Mouse (Mus musculus) CH12.LX (cell line): Measurements from ENCODE around the gene C1qtnf7. TPM values are rescaled to one million over a fixed set of nuclear protein-coding genes. Genes with fewer than 3 reads are reported as not detected.

Experiments used
- DNase-seq: peaks from one replicate; pipeline ENCODE4 v3.0.0-alpha.2; 2013; ENCODE audit errors: extremely low read depth
- H3K27ac ChIP-seq: 2 replicates; pipeline ENCODE4 v1.5.1; 2012; ENCODE audit warnings: low read depth, mild to moderate bottlenecking, control low read depth, moderate library complexity; ENCODE audit not compliant: insufficient read depth
- H3K27me3 ChIP-seq: replicated peaks from 2 replicates; pipeline ENCODE3; 2012; ENCODE audit warnings: inconsistent platforms
- H3K36me3 ChIP-seq, 2 experiments: replicated peaks in 1 of 2; 2 replicates each; pipeline versions ENCODE3 to v1.6.1; 2012; ENCODE audit warnings: inconsistent platforms in 1 of 2, low read length in 1 of 2, mild to moderate bottlenecking in 1 of 2, mixed read lengths in 1 of 2, moderate library complexity in 1 of 2; ENCODE audit not compliant: control insufficient read depth in 1 of 2, insufficient read depth in 1 of 2
- H3K4me1 ChIP-seq, 2 experiments: 2 replicates each; pipeline ENCODE4 v1.6.1; 2012; ENCODE audit warnings: inconsistent platforms in 1 of 2, moderate library complexity in 1 of 2; ENCODE audit not compliant: insufficient read depth in 2 of 2, control insufficient read depth in 1 of 2
- H3K4me2 ChIP-seq: 2 replicates; pipeline ENCODE4 v1.6.1; 2012; ENCODE audit warnings: low read depth, mild to moderate bottlenecking, control low read depth; ENCODE audit not compliant: poor library complexity, insufficient read depth, severe bottlenecking
- H3K4me3 ChIP-seq, 3 experiments: fragments of 150-350 bp in 1 of 3; sonication (generic) in 1 of 3; replicated peaks in 1 of 3; 2 replicates each; pipeline versions ENCODE3 to v1.5.1; 2011 to 2012; ENCODE audit warnings: low read depth in 2 of 3, low read length in 2 of 3, mild to moderate bottlenecking in 2 of 3, moderate library complexity in 2 of 3, control low read depth in 1 of 3, improper control_type of control experiment in 1 of 3, inconsistent platforms in 1 of 3, mixed read lengths in 1 of 3; ENCODE audit not compliant: poor library complexity in 1 of 3
- H3K79me2 ChIP-seq: replicated peaks from 2 replicates; pipeline ENCODE4 v1.6.1; 2012; ENCODE audit warnings: mild to moderate bottlenecking, moderate library complexity; ENCODE audit not compliant: control insufficient read depth, poor library complexity, insufficient read depth, severe bottlenecking; ENCODE audit errors: extremely low read depth
- H3K9ac ChIP-seq: 2 replicates; pipeline ENCODE4 v1.6.1; 2012; ENCODE audit warnings: low read depth, mild to moderate bottlenecking, control low read depth, moderate library complexity; ENCODE audit not compliant: insufficient read depth
- H3K9me3 ChIP-seq: replicated peaks from 2 replicates; pipeline ENCODE3; 2012; ENCODE audit warnings: low read length, inconsistent platforms, mixed read lengths
- CHD1 ChIP-seq: IDR thresholded peaks from 2 replicates; pipeline ENCODE4 v1.6.1; 2012; ENCODE audit warnings: low read depth, low read length, improper control_type of control experiment, inconsistent platforms
- CTCF ChIP-seq, 2 experiments: IDR thresholded peaks in 1 of 2; conservative IDR thresholded peaks in 1 of 2; 2 replicates each; pipeline ENCODE4 v1.5.1; 2011 to 2012; ENCODE audit warnings: low read depth in 2 of 2, low read length in 2 of 2, improper control_type of control experiment in 1 of 2, inconsistent platforms in 1 of 2, mild to moderate bottlenecking in 1 of 2, moderate library complexity in 1 of 2
- E2F4 ChIP-seq: IDR thresholded peaks from 2 replicates; pipeline ENCODE4 v1.6.1; 2011; ENCODE audit warnings: low read depth, low read length, improper control_type of control experiment; ENCODE audit not compliant: insufficient replicate concordance
- ELF1 ChIP-seq: IDR thresholded peaks from 2 replicates; pipeline ENCODE4 v1.6.1; 2014; ENCODE audit warnings: low read depth, mild to moderate bottlenecking, inconsistent platforms, low read length, improper control_type of control experiment
- HCFC1 ChIP-seq: IDR thresholded peaks from 2 replicates; pipeline ENCODE4 v1.6.1; 2012; ENCODE audit warnings: low read depth, mild to moderate bottlenecking, inconsistent platforms, low read length, improper control_type of control experiment
- IRF4 ChIP-seq: IDR thresholded peaks from 2 replicates; pipeline ENCODE4 v1.6.1; 2014; ENCODE audit warnings: low read depth, mild to moderate bottlenecking, inconsistent platforms, low read length, improper control_type of control experiment
- JUN ChIP-seq: IDR thresholded peaks from 2 replicates; pipeline ENCODE4 v1.6.1; 2011; ENCODE audit warnings: low read depth, mild to moderate bottlenecking, low read length, improper control_type of control experiment, moderate library complexity; ENCODE audit not compliant: insufficient read depth
- MAFK ChIP-seq: IDR thresholded peaks from 2 replicates; pipeline ENCODE4 v1.6.1; 2011; ENCODE audit warnings: low read length, improper control_type of control experiment; ENCODE audit not compliant: insufficient replicate concordance
- MEF2A ChIP-seq: IDR thresholded peaks from 2 replicates; pipeline ENCODE4 v1.6.1; 2014; ENCODE audit warnings: low read depth, mild to moderate bottlenecking, inconsistent platforms, low read length, improper control_type of control experiment, borderline replicate concordance
- MXI1 ChIP-seq: IDR thresholded peaks from 2 replicates; pipeline ENCODE4 v1.6.1; 2011; ENCODE audit warnings: mild to moderate bottlenecking, low read depth, low read length, improper control_type of control experiment
- RAD21 ChIP-seq: IDR thresholded peaks from 2 replicates; pipeline ENCODE4 v1.6.1; 2011; ENCODE audit warnings: low read depth, mild to moderate bottlenecking, low read length, improper control_type of control experiment, moderate library complexity
- SMC3 ChIP-seq: IDR thresholded peaks from 2 replicates; pipeline ENCODE4 v1.6.1; 2011; ENCODE audit warnings: low read depth, low read length, improper control_type of control experiment
- TCF12 ChIP-seq: IDR thresholded peaks from 2 replicates; pipeline ENCODE4 v1.6.1; 2014; ENCODE audit warnings: low read depth, mild to moderate bottlenecking, inconsistent platforms, low read length, improper control_type of control experiment
- USF1 ChIP-seq: IDR thresholded peaks from 2 replicates; pipeline ENCODE4 v1.6.1; 2014; ENCODE audit warnings: low read depth, mild to moderate bottlenecking, inconsistent platforms, low read length, improper control_type of control experiment
- ZC3H11A ChIP-seq: IDR thresholded peaks from 2 replicates; pipeline ENCODE4 v1.6.1; 2012; ENCODE audit warnings: low read depth, mild to moderate bottlenecking, inconsistent platforms, low read length, improper control_type of control experiment
- ZMIZ1 ChIP-seq: IDR thresholded peaks from 2 replicates; pipeline ENCODE4 v1.6.1; 2012; ENCODE audit warnings: low read depth, mild to moderate bottlenecking, inconsistent platforms, low read length, improper control_type of control experiment
- dilution Hi-C: fragments of 300-500 bp; cut with MboI; formaldehyde crosslinking; loops from 2 replicates; pipeline ENCODE4 v1.14.3; 2020; ENCODE audit warnings: low sequenced_read_pairs; ENCODE audit not compliant: extremely low pct_unique_long_range_greater_than_20kb, extremely low pct_ligation_motif_present
- in situ Hi-C: fragments of 300-500 bp; cut with MboI; formaldehyde crosslinking; loops from 3 replicates; pipeline ENCODE4 v1.14.3; 2019; ENCODE audit warnings: low sequenced_read_pairs, low pct_ligation_motif_present, low pct_unique_long_range_greater_than_20kb, mixed read lengths
- polyA plus RNA-seq: library from polyadenylated mRNA; unstranded; fragments of >175 nt; gene quantifications from 2 replicates; pipeline ENCODE4 v1.2.1, GENCODE M21; 2012; ENCODE audit warnings: low read depth; ENCODE audit not compliant: insufficient read length
- total RNA-seq, 2 experiments: library from RNA; depleted of rRNA; stranded (reverse); fragments of 300-350 nt in 1 of 2; fragments of >200 nt in 1 of 2; gene quantifications; 2 replicates each; pipeline ENCODE4 v1.2.3; 2012 to 2014

C1qtnf7 gene
- total and polyA plus RNA-seq, 3 experiments: not detected

- no peak overlapping the region for H3K9ac ChIP-seq
- no peaks in the 10 kb centered on the region for H3K36me3 ChIP-seq
- H3K27me3 ChIP-seq: no peaks in the 10 kb centered on the region
- TF ChIP-seq MXI1: no peak
- TF ChIP-seq JUN: no peak
- no peak overlapping the region for H3K4me2 ChIP-seq
- H3K9me3 ChIP-seq: no peaks in the 10 kb centered on the region
- no peak overlapping the region for H3K27ac ChIP-seq
- H3K4me3 ChIP-seq: no peak overlapping the region
- in situ Hi-C loops: no loop called here
- no peaks in the 10 kb centered on the region; a peak in 1 of 4 replicates for H3K4me1 ChIP-seq
- DNase-seq: no peak
- H3K79me2 ChIP-seq: no peaks in the 10 kb centered on the region
- dilution Hi-C loops: no loop called here
Measured at GRCm38 (mm10) chr5:43569720-43570359, 54.5 kb downstream of the C1qtnf7 start.

GRCm38 (mm10) chr5:43582876-43583275 lies 67.5 kb downstream of the C1qtnf7 start:
- H3K27me3 ChIP-seq: no peaks in the 10 kb centered on the region
- dilution Hi-C loops: no loop called here
- no peak overlapping the region for H3K4me3 ChIP-seq
- H3K79me2 ChIP-seq: no peaks in the 10 kb centered on the region
- no peaks in the 10 kb centered on the region for H3K36me3 ChIP-seq
- H3K9me3 ChIP-seq: no peaks in the 10 kb centered on the region
- TF ChIP-seq RAD21 (peak; percentile 44), IRF4 (no peak), CTCF (conservative IDR thresholded peaks at IDR 0.05 in 1 of 2, IDR thresholded peaks at IDR 0.05 in 1 of 2; ENCODE audit: low read depth in 2 of 2, low read length in 2 of 2) (peak; percentile 72 to 73), ELF1 (no peak), MAFK (no peak), E2F4 (no peak), ZC3H11A (no peak), USF1 (no peak), SMC3 (peak; percentile 56), TCF12 (no peak), HCFC1 (no peak), ZMIZ1 (no peak), MEF2A (no peak), CHD1 (no peak)
- DNase-seq: peak; percentile 49
- 0 out of 4 replicates have a peak, but pooled peaks cover 0 to 3% of the 10 kb centered on the region in 2 experiments for H3K4me1 ChIP-seq
- in situ Hi-C loops: no loop called here
- H3K4me2 ChIP-seq: no peak overlapping the region
- H3K9ac ChIP-seq: no peak overlapping the region
- no peak overlapping the region for H3K27ac ChIP-seq
